Mouse (Mus musculus): ENCODE results near the gene Tusc2.

DNA sequence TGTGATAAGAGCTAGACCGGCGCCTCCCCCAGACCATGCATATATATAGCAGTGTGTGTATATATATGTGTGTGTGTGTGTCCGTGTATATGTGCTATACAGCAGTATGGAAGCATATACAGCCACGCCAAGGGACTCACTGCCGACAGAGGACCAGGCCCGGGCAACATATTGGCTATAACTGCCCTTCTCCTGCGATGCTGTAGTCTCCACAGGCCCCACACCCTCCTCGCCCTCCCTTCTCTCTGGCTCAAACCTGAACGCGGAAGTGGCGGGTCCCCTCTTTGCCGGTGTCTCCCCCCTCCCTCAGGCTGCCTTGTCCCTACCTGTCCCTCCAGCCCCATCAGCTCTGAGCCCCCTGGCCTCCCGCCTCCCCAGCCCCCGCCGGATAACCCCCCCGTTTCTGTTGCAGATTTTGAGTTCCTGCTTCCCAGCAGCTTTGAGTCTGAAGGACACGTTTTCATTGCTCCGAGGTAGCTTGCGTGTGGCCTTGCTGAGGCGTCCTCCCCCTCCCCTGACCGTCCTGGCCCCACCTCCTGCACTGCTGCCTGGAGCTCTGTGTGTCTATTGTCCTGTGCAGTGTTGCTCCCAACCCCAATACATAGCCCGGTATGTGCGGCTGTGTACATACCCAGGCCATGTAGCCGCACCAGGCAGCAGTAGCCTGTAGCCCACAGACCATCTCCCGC lies 41.2 kb upstream of the Tusc2 start:
- no peak; a peak in 1 of 6 replicates for TF ChIP-seq CTCF (IDR thresholded peaks at IDR 0.05 in 2 of 3, conservative IDR thresholded peaks at IDR 0.05 in 1 of 3; ENCODE audit: control insufficient read depth in 1 of 3, insufficient read depth in 1 of 3, low read depth in 2 of 3, low read length in 3 of 3, poor library complexity in 1 of 3, severe bottlenecking in 1 of 3)
- no peak for TF ChIP-seq ZMIZ1 (IDR thresholded peaks at IDR 0.05; ENCODE audit: low read depth, low read length)

Measured in MEL (cell line).